Mouse (Mus musculus) hindbrain, embryonic 14.5 days (tissue): ENCODE data around the gene 1700001K19Rik. TPM values are rescaled to one million over a fixed set of nuclear protein-coding genes. Genes with fewer than 3 reads are reported as not detected.

Source experiments
- ATAC-seq: fragments of 200-750 bp; cut with Nextera tagmentation; 2 replicates; pipeline ENCODE4 v1.8.0; 2017; ENCODE audit warnings: moderate number of reproducible peaks, mild to moderate bottlenecking, moderate TSS enrichment, moderate library complexity; ENCODE audit not compliant: low FRiP score
- DNase-seq: peaks from one replicate; pipeline ENCODE4 v3.0.0-alpha.2; 2015; ENCODE audit warnings: low spot score
- H3K27ac ChIP-seq: fragments of 300-500 bp; sonication (generic); 2 replicates; pipeline ENCODE4 v1.5.1; 2014; ENCODE audit warnings: mild to moderate bottlenecking, moderate library complexity
- H3K27me3 ChIP-seq: fragments of 300-500 bp; sonication (generic); 2 replicates; pipeline ENCODE4 v1.6.1; 2014; ENCODE audit warnings: mild to moderate bottlenecking, low read length, mixed read lengths; ENCODE audit not compliant: control insufficient read depth, insufficient read depth
- H3K36me3 ChIP-seq: fragments of 300-500 bp; sonication (generic); replicated peaks from 2 replicates; pipeline ENCODE4 v1.6.1; 2014; ENCODE audit not compliant: control insufficient read depth, insufficient read depth
- H3K4me1 ChIP-seq: fragments of 300-500 bp; sonication (generic); replicated peaks from 2 replicates; pipeline ENCODE4 v1.6.1; 2014; ENCODE audit warnings: antibody characterized with exemption, low read length, mixed read lengths; ENCODE audit not compliant: control insufficient read depth, insufficient read depth
- H3K4me2 ChIP-seq: fragments of 300-500 bp; sonication (generic); replicated peaks from 2 replicates; pipeline ENCODE4 v1.6.1; 2014; ENCODE audit warnings: mild to moderate bottlenecking, moderate library complexity
- H3K4me3 ChIP-seq: fragments of 300-500 bp; sonication (generic); replicated peaks from 2 replicates; pipeline ENCODE4 v1.5.1; 2014; ENCODE audit warnings: mild to moderate bottlenecking, low read length
- H3K9ac ChIP-seq: fragments of 300-500 bp; sonication (generic); 2 replicates; pipeline ENCODE4 v1.6.1; 2014
- H3K9me3 ChIP-seq: fragments of 300-500 bp; sonication (generic); 2 replicates; pipeline ENCODE4 v1.6.1; 2016; ENCODE audit warnings: low read length; ENCODE audit not compliant: control insufficient read depth
- WGBS: fragments of 180-500 bp; shearing (Covaris S2); extraction: QIAGEN DNeasy Blood & Tissue Kit; methylation state at CpG from one replicate; pipeline ENCODE4 v1.1.7; 2014; 5-methylcytosine and 5-hydroxymethylcytosine counted together
- polyA plus RNA-seq: library from polyadenylated mRNA; unstranded; fragments of >200 nt; fragmentation: Nextera tagmentation; extraction: Ambion mirVana; gene quantifications from 2 replicates; pipeline ENCODE4 v1.2.1, GENCODE M21; 2014

1700001K19Rik gene
- polyA plus RNA-seq, 1 experiment from 2014 or later: 0.28 TPM

GRCm38 (mm10) chr12:110687894-110688734 is 5.7 kb upstream of the 1700001K19Rik start:
- DNase-seq: peak; percentile 46
- H3K4me1 ChIP-seq: no peaks in the 10 kb centered on the region
- H3K27ac ChIP-seq: no peak overlapping the region
- no peaks in the 10 kb centered on the region for H3K9me3 ChIP-seq
- 74% methylated on average over 12 of the region's 12 CpGs for WGBS
- no peak overlapping the region for H3K9ac ChIP-seq
- no peak for ATAC-seq
- peaks cover 61% of the 10 kb centered on the region for H3K36me3 ChIP-seq
- H3K4me3 ChIP-seq: no peak overlapping the region
- no peaks in the 10 kb centered on the region for H3K27me3 ChIP-seq
- H3K4me2 ChIP-seq: no peak overlapping the region

GRCm38 (mm10) chr12:110683580-110683979 is 1.2 kb upstream of the 1700001K19Rik start:
- Histone ChIP-seq H3K9me3 (no peaks in the 10 kb centered on the region), H3K27me3 (no peaks in the 10 kb centered on the region), H3K36me3 (peaks cover 22% of the 10 kb centered on the region), H3K4me3 (no peak overlapping the region), H3K4me1 (no peaks in the 10 kb centered on the region), H3K9ac (no peak overlapping the region), H3K27ac (no peak overlapping the region), H3K4me2 (no peak overlapping the region)
- ATAC-seq (no peak), DNase-seq (no peak)
- no CpG with 5 or more reads among the region's 1 CpGs for WGBS

DNA sequence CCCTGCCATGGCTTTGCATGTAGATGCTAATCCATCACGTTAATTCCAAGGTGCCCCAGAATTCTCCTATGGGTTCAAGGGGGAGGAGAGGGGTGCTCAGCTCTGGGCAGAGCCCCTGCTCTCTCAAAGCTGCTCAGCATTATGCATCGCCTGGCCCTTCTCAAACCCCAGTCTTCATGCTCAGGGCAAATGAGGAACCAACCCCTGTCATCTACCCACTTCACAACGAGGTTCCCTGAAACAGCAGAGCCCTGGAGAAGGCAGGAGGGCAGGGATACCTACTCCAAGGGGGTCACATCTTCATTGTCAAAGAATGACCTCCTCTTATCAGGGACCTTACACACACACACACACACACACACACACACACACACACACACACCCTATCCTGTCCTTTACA is 541 bp downstream of the 1700001K19Rik start:
- Histone ChIP-seq H3K4me1 (no peaks in the 10 kb centered on the region), H3K4me2 (no peak overlapping the region), H3K36me3 (peaks cover 8% of the 10 kb centered on the region), H3K27me3 (no peaks in the 10 kb centered on the region), H3K9ac (no peak overlapping the region), H3K4me3 (no peak overlapping the region), H3K27ac (no peak overlapping the region), H3K9me3 (no peaks in the 10 kb centered on the region)
- 62% methylated on average over 3 of the region's 3 CpGs for WGBS
- ATAC-seq: no peak
- no peak for DNase-seq

GRCm38 (mm10) chr12:110681191-110681590 is 1.2 kb downstream of the 1700001K19Rik start:
- 47% methylated on average over 7 of the region's 7 CpGs for WGBS
- Histone ChIP-seq H3K4me1 (no peaks in the 10 kb centered on the region), H3K27ac (no peak overlapping the region), H3K9me3 (no peaks in the 10 kb centered on the region), H3K4me2 (no peak overlapping the region), H3K36me3 (0 out of 2 replicates have a peak, but pooled peaks cover under 1% of the 10 kb centered on the region), H3K27me3 (no peaks in the 10 kb centered on the region), H3K4me3 (no peak overlapping the region), H3K9ac (no peak overlapping the region)
- no peak for ATAC-seq
- no peak for DNase-seq

DNA sequence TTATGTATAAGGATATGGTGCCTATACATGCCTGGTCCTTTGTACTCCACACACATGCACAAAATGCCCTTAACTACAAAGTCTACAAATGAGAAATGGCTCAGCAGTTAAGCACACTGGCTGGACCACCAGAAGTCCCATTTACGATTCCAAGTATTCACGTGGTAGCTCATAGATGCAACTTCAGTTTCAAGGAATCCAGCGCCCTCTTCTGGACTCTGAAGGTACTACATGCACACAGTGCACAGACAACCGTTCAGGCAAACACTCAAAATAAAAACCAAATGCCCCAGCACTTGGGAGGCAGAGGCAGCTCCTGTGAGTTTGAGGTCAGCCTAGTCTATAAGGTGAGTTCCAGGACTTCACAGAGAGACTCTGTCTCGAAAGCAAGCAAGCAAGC is 8.2 kb downstream of the 1700001K19Rik start:
- Histone ChIP-seq H3K4me3 (no peak overlapping the region), H3K27ac (no peak overlapping the region), H3K9me3 (no peaks in the 10 kb centered on the region), H3K4me1 (no peaks in the 10 kb centered on the region), H3K36me3 (peaks cover 10% of the 10 kb centered on the region; the same call in 1 of the 2 replicates), H3K9ac (no peak overlapping the region), H3K4me2 (no peak overlapping the region), H3K27me3 (no peaks in the 10 kb centered on the region)
- DNase-seq: no peak
- 58% methylated on average over 5 of the region's 5 CpGs for WGBS
- ATAC-seq: no peak

DNA sequence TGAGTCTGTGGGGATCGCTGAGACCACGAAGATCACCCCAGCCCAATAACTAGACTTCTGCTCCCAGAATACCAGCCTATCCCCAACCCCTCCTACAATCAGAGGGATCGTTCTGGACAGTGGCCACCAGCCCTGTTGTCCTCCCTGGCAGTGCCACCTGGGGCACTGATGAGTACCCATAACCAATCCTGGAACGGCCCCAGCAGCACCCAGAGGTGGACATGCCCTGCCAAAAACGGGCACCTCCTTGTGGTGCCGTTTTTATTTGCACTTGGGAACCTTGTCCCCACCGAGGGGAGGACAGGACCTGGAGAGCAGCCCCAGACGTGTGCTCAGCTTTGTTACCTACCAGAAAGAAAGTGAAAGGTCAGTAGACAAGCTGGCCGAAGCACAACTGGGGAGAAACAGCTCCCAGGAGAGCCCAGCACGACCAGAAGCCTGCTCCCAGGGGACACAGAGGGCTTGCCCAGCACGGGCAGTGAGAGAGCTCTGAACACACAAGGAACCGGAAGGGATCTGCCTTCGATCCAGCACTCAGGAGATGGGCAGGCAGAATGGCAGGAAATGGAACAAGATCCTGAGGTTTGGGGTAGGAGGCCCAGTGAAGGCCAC is 14.8 kb downstream of the 1700001K19Rik start:
- Histone ChIP-seq H3K4me2 (no peak overlapping the region), H3K27me3 (no peaks in the 10 kb centered on the region), H3K36me3 (peaks cover 76% of the 10 kb centered on the region), H3K9ac (no peak overlapping the region), H3K4me1 (no peaks in the 10 kb centered on the region), H3K4me3 (no peak overlapping the region), H3K9me3 (no peaks in the 10 kb centered on the region), H3K27ac (no peak overlapping the region)
- DNase-seq (no peak), ATAC-seq (no peak)
- WGBS: 88% methylated on average over 13 of the region's 13 CpGs

DNA sequence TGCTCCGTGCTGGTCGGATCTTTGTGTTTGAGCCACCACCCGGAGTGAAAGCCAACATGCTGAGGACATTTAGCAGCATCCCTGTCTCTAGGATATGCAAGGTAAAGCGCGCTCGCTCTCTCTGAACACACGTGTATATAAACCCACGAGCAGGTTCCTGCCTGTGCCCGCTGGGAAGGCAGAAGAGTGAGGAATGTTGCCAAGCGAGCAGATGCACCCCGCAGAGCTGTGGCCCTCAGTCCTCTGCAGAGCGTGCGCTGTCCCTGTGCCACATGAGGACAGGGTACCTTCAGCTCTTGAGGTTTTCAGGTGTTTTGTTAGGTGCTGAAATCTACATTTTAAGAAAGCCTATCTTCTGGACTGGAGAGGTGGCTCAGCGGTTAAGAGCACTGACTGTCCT is 20.7 kb downstream of the 1700001K19Rik start:
- no peak for ATAC-seq
- WGBS: 94% methylated on average over 14 of the region's 14 CpGs

GRCm38 (mm10) chr12:110651464-110651863 is 31.0 kb downstream of the 1700001K19Rik start:
- Histone ChIP-seq H3K4me1 (no peaks in the 10 kb centered on the region), H3K27me3 (no peaks in the 10 kb centered on the region), H3K4me3 (no peak overlapping the region), H3K4me2 (no peak overlapping the region), H3K9me3 (no peaks in the 10 kb centered on the region), H3K27ac (no peak overlapping the region), H3K9ac (no peak overlapping the region), H3K36me3 (peaks cover 97% of the 10 kb centered on the region)
- 97% methylated on average over 17 of the region's 17 CpGs for WGBS
- DNase-seq (no peak), ATAC-seq (no peak)

More for the DNA sequence above, 20.7 kb downstream of the 1700001K19Rik start:
- Histone ChIP-seq H3K27me3 (no peaks in the 10 kb centered on the region), H3K4me1 (no peaks in the 10 kb centered on the region), H3K9me3 (no peaks in the 10 kb centered on the region), H3K4me3 (no peak overlapping the region), H3K36me3 (peaks cover 99% of the 10 kb centered on the region), H3K27ac (no peak overlapping the region), H3K4me2 (no peak overlapping the region), H3K9ac (no peak overlapping the region)
- no peak for DNase-seq

DNA sequence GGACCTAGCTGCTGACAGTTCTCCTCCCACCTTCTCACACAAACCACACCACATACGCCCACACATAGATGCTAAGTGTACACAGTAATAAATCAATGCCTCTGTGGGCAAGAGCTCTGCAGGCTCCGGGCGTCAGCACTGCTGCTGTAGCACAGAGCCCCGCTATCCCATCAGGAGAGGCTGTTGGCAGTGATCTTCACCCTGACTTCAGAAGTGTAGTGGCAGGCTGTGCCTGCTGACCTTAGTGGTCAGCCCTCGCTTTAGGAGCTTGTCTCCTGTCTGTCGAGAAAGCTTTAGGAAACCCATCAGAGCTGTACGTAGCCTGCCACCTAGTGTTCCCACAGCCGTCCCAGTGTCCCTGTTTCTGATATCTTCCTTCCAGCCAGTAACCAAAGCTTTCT is 32.2 kb downstream of the 1700001K19Rik start:
- ATAC-seq (no peak), DNase-seq (no peak)
- 87% methylated on average over 8 of the region's 8 CpGs for WGBS

More for the DNA sequence above, 32.2 kb downstream of the 1700001K19Rik start:
- no peak overlapping the region for H3K27ac ChIP-seq
- H3K4me2 ChIP-seq: no peak overlapping the region
- peaks cover 97% of the 10 kb centered on the region for H3K36me3 ChIP-seq
- H3K27me3 ChIP-seq: no peaks in the 10 kb centered on the region
- H3K9ac ChIP-seq: no peak overlapping the region
- no peaks in the 10 kb centered on the region for H3K9me3 ChIP-seq
- H3K4me3 ChIP-seq: no peak overlapping the region
- no peaks in the 10 kb centered on the region for H3K4me1 ChIP-seq
